Mouse (Mus musculus): ENCODE results near the gene Bhlhb9. TPM values are rescaled to one million over a fixed set of nuclear protein-coding genes. Genes with fewer than 3 reads are reported as not detected.
A peak's percentile ranks its signal among the peaks of the same experiment; 100 is the strongest.
"Not testable (repeated sequence)": the region's sequence is repeated elsewhere in the genome, so short reads cannot be mapped to it uniquely, and the experiment has no call there.

The Bhlhb9 gene
- polyA plus RNA-seq, 1 experiment from 2014 or later = 46.6 TPM

GRCm38 (mm10) chrX:135866806-135867205 is 69.4 kb downstream of the Bhlhb9 start:
- H3K9ac ChIP-seq (replicated peaks; ENCODE audit: low read depth, low read length); H3K4me1 ChIP-seq (ENCODE audit: control insufficient read depth, insufficient read depth, low read length); H3K27me3 ChIP-seq (ENCODE audit: control insufficient read depth, insufficient read depth, low read length); H3K4me2 ChIP-seq (replicated peaks; ENCODE audit: low read depth, low read length); H3K27ac ChIP-seq (ENCODE audit: low read length); H3K9me3 ChIP-seq (ENCODE audit: control insufficient read depth, low read depth, low read length); H3K36me3 ChIP-seq (ENCODE audit: control insufficient read depth, insufficient read depth, low read length); H3K4me3 ChIP-seq (ENCODE audit: low read depth, low read length); ATAC-seq (ENCODE audit: insufficient number of reproducible peaks, insufficient read depth, low FRiP score, low read depth): not testable (repeated sequence)
- 75% methylated on average over 9 of the region's 9 CpGs for WGBS

- Histone ChIP-seq H3K4me1 (ENCODE audit: control insufficient read depth, insufficient read depth, low read length) (no peaks in the 10 kb centered on the region), H3K4me2 (replicated peaks; ENCODE audit: low read depth, low read length) (no peak overlapping the region), H3K4me3 (ENCODE audit: low read depth, low read length) (no peak overlapping the region), H3K9me3 (ENCODE audit: control insufficient read depth, low read depth, low read length) (no peaks in the 10 kb centered on the region), H3K9ac (replicated peaks; ENCODE audit: low read depth, low read length) (no peak overlapping the region), H3K27ac (ENCODE audit: low read length) (no peak overlapping the region), H3K27me3 (ENCODE audit: control insufficient read depth, insufficient read depth, low read length) (no peaks in the 10 kb centered on the region), H3K36me3 (ENCODE audit: control insufficient read depth, insufficient read depth, low read length) (no peaks in the 10 kb centered on the region)
- ATAC-seq (ENCODE audit: insufficient number of reproducible peaks, insufficient read depth, low FRiP score, low read depth) = no peak
- whole genome bisulfite sequencing = 68% methylated on average over 1 of the region's 1 CpGs
Measured at GRCm38 (mm10) chrX:135876679-135877078, 79.3 kb downstream of the Bhlhb9 start.

- Histone ChIP-seq H3K4me3 (ENCODE audit: low read depth, low read length) (no peak overlapping the region), H3K27ac (ENCODE audit: low read length) (no peak overlapping the region), H3K4me1 (ENCODE audit: control insufficient read depth, insufficient read depth, low read length) (no peaks in the 10 kb centered on the region), H3K27me3 (ENCODE audit: control insufficient read depth, insufficient read depth, low read length) (no peaks in the 10 kb centered on the region), H3K36me3 (ENCODE audit: control insufficient read depth, insufficient read depth, low read length) (no peaks in the 10 kb centered on the region), H3K9me3 (ENCODE audit: control insufficient read depth, low read depth, low read length) (no peaks in the 10 kb centered on the region), H3K4me2 (replicated peaks; ENCODE audit: low read depth, low read length) (no peak overlapping the region), H3K9ac (replicated peaks; ENCODE audit: low read depth, low read length) (no peak overlapping the region)
- ATAC-seq (ENCODE audit: insufficient number of reproducible peaks, insufficient read depth, low FRiP score, low read depth) = no peak
- WGBS = 100% methylated on average over 1 of the region's 1 CpGs
Measured at GRCm38 (mm10) chrX:135879626-135880025, 82.2 kb downstream of the Bhlhb9 start.

- H3K27me3 ChIP-seq (ENCODE audit: control insufficient read depth, insufficient read depth, low read length) = no peaks in the 10 kb centered on the region
- H3K9me3 ChIP-seq (ENCODE audit: control insufficient read depth, low read depth, low read length) = no peaks in the 10 kb centered on the region
- H3K36me3 ChIP-seq (ENCODE audit: control insufficient read depth, insufficient read depth, low read length) = peaks cover 7% of the 10 kb centered on the region; the same call in 1 of the 2 replicates
- peak; percentile 99 for ATAC-seq (ENCODE audit: insufficient number of reproducible peaks, insufficient read depth, low FRiP score, low read depth)
- H3K4me2 ChIP-seq (replicated peaks; ENCODE audit: low read depth, low read length) = peak overlapping the region; percentile 46
- H3K4me1 ChIP-seq (ENCODE audit: control insufficient read depth, insufficient read depth, low read length) = no peaks in the 10 kb centered on the region
- H3K4me3 ChIP-seq (ENCODE audit: low read depth, low read length) = peak overlapping the region; percentile 61
- H3K27ac ChIP-seq (ENCODE audit: low read length) = peak overlapping the region; percentile 69; the same call in 1 of the 2 replicates
- H3K9ac ChIP-seq (replicated peaks; ENCODE audit: low read depth, low read length) = peak overlapping the region; percentile 50
- WGBS = 20% methylated on average over 30 of the region's 41 CpGs
Measured at GRCm38 (mm10) chrX:135885411-135886233, 88.2 kb downstream of the Bhlhb9 start.

- H3K36me3 ChIP-seq (ENCODE audit: control insufficient read depth, insufficient read depth, low read length) = peaks cover 7% of the 10 kb centered on the region; the same call in 1 of the 2 replicates
- no peaks in the 10 kb centered on the region for H3K27me3 ChIP-seq (ENCODE audit: control insufficient read depth, insufficient read depth, low read length)
- ATAC-seq (ENCODE audit: insufficient number of reproducible peaks, insufficient read depth, low FRiP score, low read depth) = peak; percentile 28; the same call in 1 of the 2 replicates
- WGBS = 21% methylated on average over 10 of the region's 11 CpGs
- H3K9ac ChIP-seq (replicated peaks; ENCODE audit: low read depth, low read length) = peak overlapping the region; percentile 50
- H3K4me2 ChIP-seq (replicated peaks; ENCODE audit: low read depth, low read length) = peak overlapping the region; percentile 46
- H3K4me3 ChIP-seq (ENCODE audit: low read depth, low read length) = peak overlapping the region; percentile 61
- no peaks in the 10 kb centered on the region for H3K9me3 ChIP-seq (ENCODE audit: control insufficient read depth, low read depth, low read length)
- no peaks in the 10 kb centered on the region for H3K4me1 ChIP-seq (ENCODE audit: control insufficient read depth, insufficient read depth, low read length)
- H3K27ac ChIP-seq (ENCODE audit: low read length) = peak overlapping the region; percentile 69; the same call in 1 of the 2 replicates
Measured at GRCm38 (mm10) chrX:135886234-135886585, 88.8 kb downstream of the Bhlhb9 start.

- H3K4me2 ChIP-seq (replicated peaks; ENCODE audit: low read depth, low read length) = no peak overlapping the region
- H3K36me3 ChIP-seq (ENCODE audit: control insufficient read depth, insufficient read depth, low read length) = no peaks in the 10 kb centered on the region
- 81% methylated on average over 4 of the region's 4 CpGs for WGBS
- H3K27me3 ChIP-seq (ENCODE audit: control insufficient read depth, insufficient read depth, low read length) = no peaks in the 10 kb centered on the region
- no peak overlapping the region for H3K4me3 ChIP-seq (ENCODE audit: low read depth, low read length)
- H3K27ac ChIP-seq (ENCODE audit: low read length) = no peak overlapping the region
- H3K9ac ChIP-seq (replicated peaks; ENCODE audit: low read depth, low read length) = no peak overlapping the region
- H3K4me1 ChIP-seq (ENCODE audit: control insufficient read depth, insufficient read depth, low read length) = no peaks in the 10 kb centered on the region
- ATAC-seq (ENCODE audit: insufficient number of reproducible peaks, insufficient read depth, low FRiP score, low read depth) = no peak
- H3K9me3 ChIP-seq (ENCODE audit: control insufficient read depth, low read depth, low read length) = no peaks in the 10 kb centered on the region
Measured at GRCm38 (mm10) chrX:135916580-135916979, 119.2 kb downstream of the Bhlhb9 start.

GRCm38 (mm10) chrX:135917116-135917515 is 119.7 kb downstream of the Bhlhb9 start:
- Histone ChIP-seq H3K4me1 (ENCODE audit: control insufficient read depth, insufficient read depth, low read length) (no peaks in the 10 kb centered on the region), H3K4me3 (ENCODE audit: low read depth, low read length) (no peak overlapping the region), H3K27ac (ENCODE audit: low read length) (no peak overlapping the region), H3K9ac (replicated peaks; ENCODE audit: low read depth, low read length) (no peak overlapping the region), H3K36me3 (ENCODE audit: control insufficient read depth, insufficient read depth, low read length) (no peaks in the 10 kb centered on the region), H3K9me3 (ENCODE audit: control insufficient read depth, low read depth, low read length) (no peaks in the 10 kb centered on the region), H3K4me2 (replicated peaks; ENCODE audit: low read depth, low read length) (no peak overlapping the region), H3K27me3 (ENCODE audit: control insufficient read depth, insufficient read depth, low read length) (no peaks in the 10 kb centered on the region)
- WGBS = 73% methylated on average over 1 of the region's 1 CpGs
- ATAC-seq (ENCODE audit: insufficient number of reproducible peaks, insufficient read depth, low FRiP score, low read depth) = no peak

- no peak overlapping the region for H3K9ac ChIP-seq (replicated peaks; ENCODE audit: low read depth, low read length)
- no peak overlapping the region for H3K27ac ChIP-seq (ENCODE audit: low read length)
- no peak for ATAC-seq (ENCODE audit: insufficient number of reproducible peaks, insufficient read depth, low FRiP score, low read depth)
- H3K9me3 ChIP-seq (ENCODE audit: control insufficient read depth, low read depth, low read length) = no peaks in the 10 kb centered on the region
- no peaks in the 10 kb centered on the region for H3K4me1 ChIP-seq (ENCODE audit: control insufficient read depth, insufficient read depth, low read length)
- no peak overlapping the region for H3K4me2 ChIP-seq (replicated peaks; ENCODE audit: low read depth, low read length)
- 79% methylated on average over 7 of the region's 7 CpGs for WGBS
- H3K27me3 ChIP-seq (ENCODE audit: control insufficient read depth, insufficient read depth, low read length) = no peaks in the 10 kb centered on the region
- no peak overlapping the region for H3K4me3 ChIP-seq (ENCODE audit: low read depth, low read length)
- H3K36me3 ChIP-seq (ENCODE audit: control insufficient read depth, insufficient read depth, low read length) = no peaks in the 10 kb centered on the region
Measured at GRCm38 (mm10) chrX:135922162-135922561, 124.8 kb downstream of the Bhlhb9 start.

All from stomach, embryonic 14.5 days (tissue).